Mouse (Mus musculus): ENCODE measurements around the gene Olfr103. TPM values are rescaled to one million over a fixed set of nuclear protein-coding genes. Genes with fewer than 3 reads are reported as not detected.

Olfr103 gene
- not detected for total RNA-seq (2021)
- long read RNA-seq, experiment 1 = 0 reads
- long read RNA-seq, experiment 2 = 0 reads

DNA sequence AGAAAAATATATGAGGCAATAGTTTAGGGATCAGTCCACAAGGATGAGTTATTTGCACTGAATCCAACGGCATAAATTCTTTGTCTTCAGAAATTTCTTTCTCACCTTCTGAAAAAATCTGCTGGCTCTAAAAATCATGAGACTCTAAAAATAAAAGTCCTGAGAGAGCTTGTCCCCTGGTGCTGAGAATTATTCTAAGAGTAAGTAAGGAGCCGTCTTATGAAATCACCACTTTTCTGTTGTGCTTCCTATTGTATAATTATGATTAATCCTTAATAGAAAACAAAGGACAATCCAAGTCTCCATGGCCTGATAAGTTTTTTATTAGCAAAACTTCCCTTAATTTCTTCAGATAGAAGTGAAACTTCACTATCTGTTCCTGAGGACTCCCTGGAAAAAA, at the start of gene Olfr103:
Olfr103 (minus strand) TSS at position 101 of the 400 bp plus-strand sequence.
- DNase-seq = no peak

DNA sequence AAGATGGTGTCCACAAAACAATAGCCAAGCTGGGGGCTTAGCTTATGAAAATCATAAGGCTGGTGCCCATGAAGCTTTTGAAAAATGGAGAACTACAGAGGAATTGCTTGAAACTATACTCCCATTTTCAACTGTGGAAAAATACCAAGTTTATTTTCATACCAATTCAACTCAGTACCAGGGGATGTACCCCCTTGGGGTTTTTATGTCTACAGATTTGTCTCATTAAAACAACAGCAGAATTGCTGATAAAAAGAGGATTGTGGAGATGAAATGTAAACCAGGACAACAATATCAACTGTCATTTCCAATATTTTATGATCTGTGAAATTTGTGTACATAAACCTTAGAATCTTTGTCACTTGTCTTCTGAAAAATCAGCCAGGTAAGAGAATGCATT, 39.2 kb upstream of the Olfr103 start, which contains the start of gene Olfr105-ps:
Olfr105-ps (plus strand) TSS at position 301 of the 400 bp plus-strand sequence.
- no peak for DNase-seq

DNA sequence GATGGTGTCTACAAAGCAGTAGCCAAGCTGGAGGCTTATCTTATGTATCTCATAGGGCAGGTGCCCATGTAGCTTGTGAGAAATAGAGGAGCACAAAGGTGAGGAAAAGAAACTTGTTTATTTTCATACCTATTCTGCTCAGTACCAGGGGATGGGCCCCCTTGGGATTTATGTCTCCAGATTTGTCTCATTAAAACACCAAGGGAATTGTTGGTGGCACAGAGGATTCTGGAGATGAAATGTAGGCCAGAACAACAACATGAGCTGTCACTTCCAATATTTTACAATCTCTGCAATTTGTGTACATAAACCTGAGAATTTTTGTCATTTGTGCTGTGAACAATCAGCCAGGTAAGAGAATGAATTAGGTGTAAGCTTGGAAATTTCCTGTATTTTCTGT, 19.8 kb upstream of the Olfr103 start, which contains the start of gene Olfr104-ps:
Olfr104-ps (plus strand) TSS at position 301 of the 400 bp plus-strand sequence.
- DNase-seq = no peak

DNA sequence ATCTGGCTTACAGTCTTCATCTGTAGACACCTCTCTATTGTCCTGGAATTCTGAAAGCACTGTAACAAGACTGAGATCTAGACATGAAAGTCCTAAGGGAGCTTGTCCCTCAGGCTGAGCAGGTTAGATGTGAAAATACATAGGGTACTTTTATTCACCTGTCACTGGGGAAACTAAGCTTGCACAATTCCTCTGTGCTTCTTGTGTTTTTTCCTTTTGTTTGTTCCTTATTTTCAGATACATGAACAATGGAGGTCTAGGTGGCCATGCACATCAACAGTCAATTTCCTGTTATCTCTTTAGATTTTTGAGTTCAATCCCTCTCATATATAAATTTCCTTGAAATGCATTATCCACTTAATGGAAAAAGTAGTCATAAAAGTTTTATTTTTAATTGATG, 22.5 kb downstream of the Olfr103 start, which contains the start of gene Olfr102:
Olfr102 (minus strand) TSS at position 101 of the 400 bp plus-strand sequence.
- DNase-seq = no peak

DNA sequence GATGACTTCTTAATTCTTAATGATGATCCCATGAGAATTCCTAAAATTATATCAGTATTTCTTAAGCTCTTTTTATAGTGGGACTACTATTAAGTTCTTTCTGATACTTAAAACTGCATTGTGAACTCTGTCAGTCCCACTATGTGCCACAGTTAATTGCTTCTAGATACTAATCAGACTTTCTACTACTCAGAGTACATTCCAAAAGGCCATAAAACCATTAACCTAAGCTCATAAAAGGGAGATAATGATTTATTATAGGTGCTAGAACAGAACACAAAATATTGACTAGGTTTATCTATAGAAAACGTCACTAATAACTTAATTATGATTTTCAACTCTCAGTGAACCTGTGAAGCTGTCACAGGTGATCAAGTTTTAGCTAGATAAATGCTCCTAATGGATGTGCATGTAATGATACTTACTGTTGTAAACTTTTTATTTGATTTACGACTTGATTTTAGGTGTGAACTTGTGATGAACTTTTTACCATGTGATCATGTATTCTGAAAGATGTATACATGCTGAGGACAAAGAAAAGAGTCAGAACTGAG, 29.3 kb downstream of the Olfr103 start:
- DNase-seq = no peak

DNA sequence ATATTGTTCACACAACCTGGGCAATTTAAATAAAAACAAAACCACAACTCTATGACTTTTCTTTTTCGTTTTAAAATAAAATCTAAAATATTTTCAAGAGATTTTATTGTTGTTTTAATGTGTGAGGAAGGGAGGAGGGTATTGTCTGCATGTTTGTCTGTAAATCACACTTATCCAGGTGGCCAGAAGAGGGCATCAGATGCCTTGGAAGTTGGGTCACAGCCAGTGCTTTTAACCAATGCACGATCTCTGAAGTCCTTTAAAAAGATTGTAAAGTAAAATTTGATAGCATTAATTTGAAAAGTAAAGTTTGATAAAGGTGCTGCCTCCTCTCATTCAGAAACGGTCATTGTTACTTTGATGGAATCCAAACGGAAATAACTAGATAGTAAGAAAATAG, 31.0 kb downstream of the Olfr103 start:
- DNase-seq = no peak

DNA sequence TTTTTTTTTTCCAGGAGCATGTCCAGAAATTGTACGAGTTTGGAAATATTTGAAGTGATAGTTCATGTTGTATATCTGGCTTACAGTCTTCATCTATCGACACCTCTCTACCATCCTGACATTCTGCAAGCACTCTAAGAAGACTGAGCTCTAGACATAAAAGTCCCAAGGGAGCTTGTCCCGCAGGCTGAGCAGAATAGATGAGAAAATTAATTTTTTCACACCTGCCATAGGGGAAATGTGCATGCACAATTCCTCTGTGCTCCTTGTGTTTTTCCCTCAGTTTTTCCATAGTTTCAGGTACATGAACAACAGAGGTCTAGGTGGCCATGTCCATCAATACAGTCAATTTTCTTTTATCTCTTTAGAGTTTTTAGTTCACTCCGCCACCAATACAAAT, 35.3 kb downstream of the Olfr103 start, which contains the start of gene Olfr101:
Olfr101 (minus strand) TSS at position 101 of the 400 bp plus-strand sequence.
- no peak for DNase-seq

Other genes with a start within 250 kb of the Olfr103 start
- gene Olfr91, start 241.4 kb downstream of the Olfr103 start, total RNA-seq (2021) = not detected
- gene Olfr92, start 219.6 kb downstream of the Olfr103 start, total RNA-seq (2021) = not detected
- not detected for gene Olfr93, start 178.2 kb downstream of the Olfr103 start, total RNA-seq (2021)
- gene Ubd, start 145.8 kb downstream of the Olfr103 start, total RNA-seq (2021) = not detected
- gene Olfr94, start 138.7 kb downstream of the Olfr103 start, total RNA-seq (2021) = not detected
- gene Olfr95, start 126.6 kb downstream of the Olfr103 start, total RNA-seq (2021) = not detected
- not detected for gene Olfr96, start 119.6 kb downstream of the Olfr103 start, total RNA-seq (2021)
- not detected for gene Olfr97, start 102.4 kb downstream of the Olfr103 start, total RNA-seq (2021)
- not detected for gene Olfr98, start 75.9 kb downstream of the Olfr103 start, total RNA-seq (2021)
- 1 to 10 TPM in 1 of 2 experiments, under 1 TPM in 1; 0.99 to 1.3 TPM for gene H2-M3, start 69.5 kb downstream of the Olfr103 start, total RNA-seq (2021)
- gene Olfr99, start 56.2 kb downstream of the Olfr103 start, total RNA-seq (2021) = not detected
- not detected for gene Olfr101, start 35.4 kb downstream of the Olfr103 start, total RNA-seq (2021)
- not detected for gene Olfr102, start 22.6 kb downstream of the Olfr103 start, total RNA-seq (2021)
- not detected for gene Olfr104-ps, start 19.9 kb upstream of the Olfr103 start, total RNA-seq (2021)
- not detected for gene Olfr105-ps, start 39.3 kb upstream of the Olfr103 start, total RNA-seq (2021)
- gene Olfr106-ps, start 50.7 kb upstream of the Olfr103 start, total RNA-seq (2021) = not detected
- not detected for gene Olfr107, start 59.5 kb upstream of the Olfr103 start, total RNA-seq (2021)
- not detected for gene Olfr108, start 105.8 kb upstream of the Olfr103 start, total RNA-seq (2021)
- gene Olfr109, start 119.2 kb upstream of the Olfr103 start, total RNA-seq (2021) = not detected
- gene H2-M2, start 143.9 kb upstream of the Olfr103 start, total RNA-seq (2021) = not detected
- gene Olfr110, start 152.8 kb upstream of the Olfr103 start, total RNA-seq (2021) = not detected
- gene Olfr111, start 168.3 kb upstream of the Olfr103 start, total RNA-seq (2021) = not detected
- gene Olfr112, start 229.8 kb upstream of the Olfr103 start, total RNA-seq (2021) = not detected
- not detected for gene Olfr113, start 238.0 kb upstream of the Olfr103 start, total RNA-seq (2021)